Mouse (Mus musculus): Measurements from ENCODE around the gene Acaa1b.

Acaa1b gene

DNA sequence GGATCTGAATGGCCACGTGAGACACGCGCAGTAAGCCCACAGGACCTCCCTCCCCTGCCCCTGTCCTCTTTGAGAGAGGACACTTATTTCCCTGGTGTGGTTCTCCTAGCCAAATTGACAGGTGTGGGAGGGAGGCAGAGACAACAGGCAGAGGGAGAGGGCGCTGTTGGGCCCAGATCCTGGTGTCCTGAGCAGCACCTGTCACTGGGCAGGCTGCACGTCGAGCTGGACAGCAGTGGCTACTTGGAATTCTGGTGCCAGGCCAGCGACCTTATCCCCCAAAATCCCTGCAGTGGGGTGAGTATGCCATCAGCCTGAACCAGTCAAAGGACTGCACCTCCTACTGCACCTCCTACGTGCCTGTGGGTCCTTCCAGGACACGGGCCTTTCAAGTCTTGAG is 13.5 kb downstream of the Acaa1b start:
- DNase-seq (ENCODE audit: low spot score) = no peak

DNA sequence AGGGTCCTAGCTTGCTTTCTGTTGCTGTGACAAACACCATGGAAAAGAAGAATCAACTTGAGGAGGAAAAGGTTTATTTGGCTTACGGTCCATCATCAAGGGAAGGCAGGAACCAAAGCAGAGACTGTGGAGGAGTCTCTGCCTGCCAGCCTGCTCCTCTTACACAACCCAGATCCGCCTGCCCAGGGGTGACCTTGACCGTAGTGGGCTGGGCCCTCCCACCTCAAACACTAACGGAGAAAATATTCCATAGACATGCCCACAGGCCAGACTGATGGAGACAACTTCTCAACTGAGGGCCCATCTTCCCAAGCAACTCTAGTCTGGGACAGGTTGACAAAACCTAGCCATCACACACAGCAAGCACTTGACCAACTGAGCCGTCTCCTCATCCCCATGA is 14.8 kb downstream of the Acaa1b start:
- no peak for DNase-seq (ENCODE audit: low spot score)

DNA sequence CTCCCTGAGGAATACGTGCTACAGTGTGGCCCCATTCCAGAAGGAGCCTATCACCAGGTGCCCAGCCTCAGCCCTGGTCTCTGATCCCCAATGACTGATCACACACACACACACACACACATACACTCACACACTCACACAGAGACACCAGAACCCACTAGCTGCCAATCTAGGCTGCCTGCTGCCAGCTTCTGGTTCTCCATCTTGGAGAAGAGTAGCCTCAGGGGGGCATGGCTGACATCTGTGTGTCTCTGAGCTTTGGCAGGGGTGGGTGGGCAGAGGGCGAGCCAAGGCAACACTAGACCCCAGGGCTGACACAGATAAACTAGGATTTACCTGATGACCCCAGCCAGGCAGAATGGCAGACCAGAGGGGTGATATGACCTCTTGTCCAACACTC is 18.1 kb downstream of the Acaa1b start:
- DNase-seq (ENCODE audit: low spot score) = no peak

DNA sequence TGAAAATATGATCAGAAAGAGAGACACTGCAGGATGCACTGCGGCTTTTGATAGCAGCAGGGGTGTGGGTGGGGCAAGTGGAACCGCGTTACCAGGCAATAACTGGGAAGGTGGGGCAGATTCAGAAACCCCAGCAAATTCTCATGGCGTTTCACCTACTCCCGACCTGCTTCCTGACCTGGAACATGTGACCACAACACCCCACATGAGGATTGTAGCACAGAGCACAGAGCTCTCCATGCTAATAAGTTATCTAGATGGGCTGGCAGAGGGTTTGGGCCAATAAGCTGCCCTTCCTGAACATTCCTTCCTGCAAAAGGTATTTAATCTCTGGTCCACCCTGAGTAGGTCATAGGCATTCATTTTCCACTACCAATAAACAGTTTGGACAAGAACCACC is 26.2 kb downstream of the Acaa1b start:
- no peak for DNase-seq (ENCODE audit: low spot score)

DNA sequence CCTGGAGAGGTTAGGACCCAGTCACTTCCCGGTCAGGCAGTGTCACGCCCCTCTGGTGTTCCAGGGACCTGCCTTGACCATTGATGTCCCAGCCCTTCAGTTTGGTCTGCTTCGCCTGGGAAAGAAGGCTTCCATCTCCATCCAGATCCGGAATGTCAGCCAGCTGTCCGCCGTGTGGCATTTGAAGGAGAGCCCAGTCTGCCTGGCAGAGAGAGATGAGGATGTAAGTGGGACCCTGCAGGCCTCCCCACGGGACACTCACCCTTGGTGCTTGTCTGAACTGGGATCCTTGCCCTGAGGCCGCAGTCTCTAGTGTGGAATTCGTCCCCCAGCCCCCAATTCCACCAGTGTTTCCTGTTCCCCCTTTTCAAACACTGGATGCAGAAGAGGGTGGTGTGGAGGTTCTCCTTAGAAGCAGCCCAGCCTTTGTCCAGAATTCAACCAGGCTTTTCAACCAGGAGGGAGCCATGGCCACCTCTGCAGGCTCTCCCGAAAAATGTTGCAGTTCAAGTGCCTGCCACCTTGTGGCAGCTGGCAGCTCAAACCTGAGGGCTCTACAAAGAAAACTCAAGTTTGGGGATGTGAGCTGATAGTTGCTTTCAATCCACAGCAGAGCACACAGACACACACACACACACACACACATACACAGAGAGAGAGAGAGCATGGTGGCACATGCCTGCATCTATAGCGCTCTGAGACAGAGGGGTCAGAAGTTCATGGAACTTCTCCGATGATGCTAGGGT is 28.3 kb downstream of the Acaa1b start:
- DNase-seq (ENCODE audit: low spot score) = no peak

DNA sequence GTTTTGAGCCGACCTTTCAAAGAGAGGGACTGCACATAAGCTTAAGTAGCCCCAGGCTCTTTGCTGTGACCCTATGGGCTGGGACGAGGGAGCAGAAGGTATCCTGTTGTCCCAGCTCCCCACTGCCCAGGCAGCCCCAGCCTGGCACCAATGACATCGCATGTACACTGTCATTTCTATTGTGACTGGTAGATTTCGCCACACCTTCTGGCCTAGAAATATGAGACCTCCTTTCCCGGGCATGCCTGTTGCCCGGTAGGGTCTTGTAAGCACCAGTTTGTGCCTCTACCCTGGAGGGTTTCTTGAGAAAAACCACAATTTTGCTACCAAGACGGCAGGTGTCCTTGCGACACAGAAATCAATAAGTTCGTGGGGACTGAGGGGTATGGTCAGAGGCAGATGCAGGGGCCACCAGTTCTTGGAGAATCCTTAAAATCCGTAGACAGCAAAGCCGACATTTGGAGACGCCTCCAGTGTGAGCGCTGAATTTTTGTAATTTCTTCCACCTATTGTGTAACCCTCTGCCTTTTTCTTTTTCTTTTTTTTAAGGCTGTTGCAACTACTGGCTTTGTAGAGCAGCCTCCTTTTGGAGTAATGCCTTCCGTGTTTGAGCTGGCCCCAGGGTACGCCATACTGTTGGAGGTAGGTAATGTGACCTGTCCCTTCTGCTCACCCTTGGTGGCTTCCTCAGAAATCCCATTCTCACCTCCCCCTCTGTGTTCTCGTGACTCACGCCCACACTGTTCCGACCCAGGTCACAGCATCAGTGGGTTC is 34.1 kb downstream of the Acaa1b start:
- DNase-seq (ENCODE audit: low spot score) = no peak

DNA sequence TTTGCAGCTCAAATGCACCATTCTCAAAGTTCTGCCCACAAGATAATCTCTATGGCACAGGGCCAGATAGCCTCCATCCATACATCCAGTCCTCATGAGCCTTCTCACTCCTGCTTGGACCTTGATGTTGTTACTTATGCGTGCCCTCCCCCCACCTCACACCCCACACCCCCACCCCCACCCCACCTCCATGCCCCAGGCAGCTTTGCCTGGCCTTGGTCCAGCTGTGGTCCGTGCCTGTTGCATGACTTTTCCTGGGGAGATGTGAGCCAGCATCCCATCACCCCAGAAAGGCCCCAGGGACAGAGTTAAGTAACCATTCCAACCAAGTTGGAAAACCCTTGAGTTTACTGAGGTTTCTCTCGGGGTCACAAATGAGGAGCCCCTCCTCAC is 36.7 kb downstream of the Acaa1b start:
- DNase-seq (ENCODE audit: low spot score) = no peak

DNA sequence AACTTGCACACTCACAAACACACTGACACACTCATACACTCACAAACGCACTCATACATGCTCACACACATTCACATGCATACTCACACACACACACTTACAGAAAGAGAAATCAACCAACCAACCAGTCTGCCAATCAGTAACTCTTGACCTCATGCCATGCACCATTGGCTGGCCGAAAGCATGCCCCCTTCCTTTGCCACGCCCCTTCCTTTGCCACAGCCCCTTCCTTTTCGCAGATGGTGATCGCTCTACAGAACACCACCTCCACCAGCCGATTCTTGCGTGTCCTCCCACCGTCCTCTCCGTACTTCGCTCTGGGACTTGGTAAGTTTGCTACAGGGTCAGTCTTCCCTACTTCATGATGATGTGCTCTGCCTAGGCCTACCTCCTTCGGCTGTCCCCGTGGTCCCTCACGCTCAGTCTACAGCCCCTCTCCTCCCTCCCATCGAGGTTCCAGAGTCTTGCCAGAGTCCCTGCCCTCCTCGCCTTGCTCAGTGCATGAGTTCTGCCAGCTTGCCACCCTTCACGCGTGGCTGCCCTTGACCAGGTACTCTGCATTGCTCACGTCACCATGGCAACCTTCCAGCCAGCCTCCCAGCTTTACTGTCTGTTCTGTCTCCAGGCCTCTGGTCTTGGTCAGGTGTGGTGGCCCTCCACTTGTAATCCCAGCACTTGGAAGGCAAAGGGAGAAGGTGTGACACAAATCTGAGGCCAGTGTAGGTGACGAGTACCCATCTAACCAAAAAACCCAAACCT is 37.3 kb downstream of the Acaa1b start:
- DNase-seq (ENCODE audit: low spot score) = no peak

DNA sequence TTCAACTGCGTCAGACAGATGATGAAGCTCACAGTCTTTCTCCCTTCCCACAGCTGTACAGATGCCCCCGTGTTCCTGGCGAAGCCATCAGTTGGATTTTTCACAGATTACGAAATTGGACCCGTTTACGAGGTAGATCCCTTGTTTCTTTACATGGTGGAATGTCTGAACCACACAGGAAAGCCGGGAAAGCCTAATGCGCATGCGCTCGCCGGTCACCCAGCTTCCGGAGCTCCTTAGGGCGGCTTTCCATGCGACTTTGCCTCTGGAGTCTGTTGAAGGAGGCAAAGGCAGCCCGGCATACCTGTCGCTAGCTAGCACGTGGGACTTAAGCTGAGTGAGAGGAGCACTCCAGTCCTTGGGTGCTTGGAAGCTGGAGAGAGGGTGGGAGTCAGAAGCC is 42.0 kb downstream of the Acaa1b start:
- no peak for DNase-seq (ENCODE audit: low spot score)

DNA sequence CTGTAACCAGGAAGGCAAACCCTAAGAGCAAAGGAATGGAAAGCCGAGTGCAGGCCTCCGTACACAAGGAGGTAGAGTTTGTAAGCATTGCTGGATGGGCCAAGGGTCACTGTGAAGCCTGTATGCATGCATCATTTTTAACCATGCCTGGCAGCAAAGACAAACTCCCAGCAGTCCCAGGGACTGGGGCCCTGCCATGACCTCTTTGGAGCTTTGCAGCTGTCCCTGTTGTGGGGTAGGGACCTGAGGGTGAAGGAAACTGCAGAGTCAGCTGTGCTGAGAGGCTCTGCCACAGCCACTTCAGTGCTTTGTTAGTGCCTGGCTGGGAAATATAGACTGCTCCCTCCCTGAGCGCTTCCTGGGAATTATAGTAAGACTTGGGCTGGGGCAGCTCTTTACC is 46.3 kb downstream of the Acaa1b start:
- no peak for DNase-seq (ENCODE audit: low spot score)

DNA sequence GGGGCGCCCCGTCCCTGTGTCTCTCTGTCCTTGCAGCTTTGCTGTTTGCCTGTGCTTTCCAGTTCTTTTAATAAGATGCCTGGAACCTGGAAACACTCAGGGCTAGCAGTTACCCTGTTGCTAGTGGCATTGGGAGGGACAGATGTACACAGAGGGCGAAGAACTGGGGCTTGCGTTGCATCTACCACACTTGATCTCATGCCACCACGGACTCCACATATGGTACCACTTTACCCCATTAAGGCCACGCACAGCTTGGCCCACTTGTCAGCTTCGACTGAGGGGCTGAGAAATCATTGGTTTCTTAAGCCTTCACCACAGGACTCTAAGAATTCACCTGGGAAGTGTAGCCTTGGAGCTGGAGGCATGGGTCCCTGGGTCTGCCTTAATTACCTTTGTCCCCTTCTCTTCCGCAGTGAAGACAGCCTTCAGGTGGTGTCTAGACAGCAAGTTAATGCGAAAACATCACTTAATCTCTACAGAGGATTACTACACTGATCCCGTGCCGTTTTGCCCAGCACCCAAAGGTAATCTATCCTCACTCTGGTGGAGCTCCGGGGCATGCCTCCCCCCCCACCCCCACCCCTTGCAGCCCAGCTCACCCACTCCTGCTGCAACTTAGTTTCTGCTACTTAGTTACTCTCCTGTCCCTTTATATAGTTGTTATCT is 47.1 kb downstream of the Acaa1b start:
- DNase-seq (ENCODE audit: low spot score) = no peak

DNA sequence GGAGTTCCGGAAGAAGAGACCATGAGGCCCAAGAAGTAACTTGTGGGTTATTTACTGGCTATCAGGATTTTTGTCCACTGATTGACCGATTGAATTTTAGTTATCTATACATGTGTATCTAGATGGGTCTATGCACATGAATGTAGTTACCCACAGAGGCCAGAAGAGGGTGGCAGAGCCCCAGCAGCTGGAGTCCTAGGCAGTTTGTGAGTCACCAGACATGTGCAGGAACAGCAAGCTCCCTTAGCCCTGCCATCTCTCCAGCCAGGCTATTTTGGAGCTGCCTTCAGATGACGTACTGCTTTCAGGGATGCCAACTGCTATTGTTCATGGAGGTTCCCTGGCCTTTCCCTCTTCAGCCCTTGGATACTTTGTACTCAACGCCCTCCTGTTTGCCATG is 49.3 kb downstream of the Acaa1b start:
- DNase-seq (ENCODE audit: low spot score) = no peak

DNA sequence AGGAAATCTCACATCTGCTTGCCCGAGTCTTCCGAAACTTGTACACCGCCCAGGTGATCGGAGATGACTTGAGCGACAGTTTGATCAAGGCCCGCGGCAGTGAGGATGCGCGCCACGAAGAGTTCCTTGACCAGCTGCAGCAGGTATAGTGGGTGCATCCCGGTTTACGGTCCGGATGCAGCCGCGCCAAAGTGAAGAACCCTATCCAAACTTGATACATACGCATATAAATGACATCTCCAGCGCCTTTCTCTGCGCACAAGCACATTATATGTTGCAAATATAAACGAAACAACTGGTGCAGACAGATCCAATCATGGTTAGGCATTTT is 54.1 kb downstream of the Acaa1b start:
- no peak for DNase-seq (ENCODE audit: low spot score)

DNA sequence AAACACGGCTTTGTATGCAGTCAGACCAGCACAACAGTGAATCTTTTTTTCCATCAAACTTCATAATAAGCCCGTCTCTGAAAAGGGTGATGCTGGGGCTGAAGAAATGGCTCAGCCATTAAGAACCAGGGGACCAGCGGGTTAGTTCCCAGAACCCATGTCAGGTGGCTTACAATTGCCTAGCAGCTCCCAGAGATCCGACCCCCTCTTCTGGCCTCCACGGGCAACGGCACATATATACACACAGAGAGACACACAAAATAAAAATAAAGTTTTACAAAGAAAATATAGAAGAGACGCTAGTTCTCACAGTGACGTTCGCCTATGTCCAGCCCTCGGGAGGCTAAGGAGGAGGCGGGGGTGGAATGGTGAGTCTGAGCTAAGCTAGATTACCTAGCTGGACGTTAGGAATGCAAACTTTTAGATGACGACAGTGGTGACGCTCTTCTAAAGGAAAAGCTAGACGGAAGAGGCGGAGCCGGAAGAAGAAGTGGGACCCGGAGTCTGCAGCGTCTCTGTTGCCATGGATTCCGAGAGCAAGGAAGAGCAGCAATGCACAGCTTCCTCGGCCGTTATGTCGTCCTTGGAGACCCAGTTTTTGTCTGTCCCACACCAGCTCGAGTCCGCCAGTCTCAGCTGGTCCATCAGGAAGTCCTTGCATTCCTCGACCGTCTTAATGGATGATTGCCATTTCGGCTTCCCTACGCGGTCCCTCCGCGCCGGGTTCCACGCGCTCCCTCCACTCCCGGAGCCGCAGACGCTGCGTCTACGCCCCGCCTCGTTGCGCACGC is 54.7 kb downstream of the Acaa1b start, which contains the start of gene Dlec1:
Gene Dlec1 (plus strand): TSS at position 487 of the 791 bp plus-strand sequence.
- DNase-seq (ENCODE audit: low spot score) = no peak

DNA sequence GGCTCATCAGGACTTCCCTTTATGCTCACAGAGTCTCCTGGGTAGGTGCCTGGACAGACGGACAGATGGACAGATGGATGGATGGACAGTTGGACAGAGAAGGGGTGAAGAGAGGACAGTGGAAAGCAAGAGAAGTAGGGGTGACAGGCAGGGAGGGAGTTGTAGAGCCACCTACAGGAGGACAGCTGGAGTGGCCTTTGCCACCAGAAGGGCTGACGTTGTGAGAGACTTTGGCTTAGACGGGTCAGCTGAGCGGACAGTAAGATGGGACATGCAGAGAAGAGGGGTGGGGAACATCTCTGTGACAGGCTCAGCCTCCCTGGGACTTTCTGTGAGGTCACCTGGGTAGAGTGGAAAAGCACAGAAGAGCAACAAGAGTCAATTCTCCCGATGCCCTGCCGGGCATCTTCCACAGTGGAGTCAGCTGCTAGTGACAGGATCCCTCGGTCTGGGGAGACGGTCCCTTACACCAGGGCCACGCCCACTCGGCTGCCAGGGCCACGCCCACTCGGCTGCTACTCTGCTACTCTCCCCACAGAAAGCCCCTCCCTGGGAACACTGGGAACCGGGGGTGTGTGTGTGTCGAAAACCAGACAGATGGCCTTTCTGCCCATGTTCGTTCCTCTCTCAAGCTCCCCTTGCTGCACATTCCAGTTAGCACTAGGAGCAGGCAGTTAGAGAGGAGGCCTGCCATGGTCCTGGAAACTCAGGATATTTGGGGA is 56.6 kb downstream of the Acaa1b start:
- no peak for DNase-seq (ENCODE audit: low spot score)

Measured in ovary, postnatal 10 days (tissue).